Mouse (Mus musculus): Measurements from ENCODE around the gene Stx5a. TPM values are rescaled to one million over a fixed set of nuclear protein-coding genes. Genes with fewer than 3 reads are reported as not detected.
A peak's percentile ranks its signal among the peaks of the same experiment; 100 is the strongest.
"Not testable (repeated sequence)": the region's sequence is repeated elsewhere in the genome, so short reads cannot be mapped to it uniquely, and the experiment has no call there.

Gene Stx5a
- total RNA-seq, 2 experiments from 2014 or later, result 57.9 to 81.8 TPM

DNA sequence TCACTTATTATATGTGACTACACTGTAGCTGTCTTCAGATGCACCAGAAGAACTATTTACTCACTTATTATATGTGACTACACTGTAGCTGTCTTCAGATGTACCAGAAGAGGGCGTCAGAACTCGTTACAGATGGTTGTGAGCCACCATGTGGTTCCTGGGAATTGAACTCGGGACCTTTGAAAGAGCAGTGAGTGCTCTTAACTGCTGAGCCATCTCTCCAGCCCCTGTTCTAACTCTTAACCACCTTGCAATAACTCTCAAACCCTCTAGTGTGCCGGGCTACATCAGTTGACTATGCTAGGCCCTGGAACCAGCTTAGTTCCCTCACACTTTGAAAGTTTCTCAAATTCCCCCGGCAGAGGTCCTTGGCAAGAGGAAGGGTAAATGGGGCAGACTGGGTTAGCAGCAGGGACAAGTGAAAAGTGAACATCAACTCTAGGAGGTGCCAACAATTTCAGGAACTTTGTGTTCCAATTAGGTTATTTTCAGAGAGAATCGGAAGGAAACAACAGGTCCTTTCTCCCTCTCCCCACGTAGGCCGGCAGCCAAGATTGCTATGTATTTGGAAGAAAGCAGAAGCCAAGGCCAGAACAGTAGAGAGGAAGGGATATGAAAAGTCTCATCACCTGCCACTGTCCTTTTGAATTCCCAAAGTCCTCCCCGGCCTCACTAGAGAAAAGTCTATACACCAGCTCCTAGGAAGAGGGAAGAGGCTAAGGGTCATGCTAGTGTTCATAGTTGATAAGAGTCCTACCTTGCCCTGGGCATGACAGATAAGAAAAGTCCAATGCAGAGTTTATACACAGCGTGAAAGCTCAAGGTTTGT lies 26.3 kb upstream of the Stx5a start:
- no peak for DNase-seq (ENCODE audit: low spot score in 2 of 2)
- intact Hi-C loops (cut with DNase I), result loop anchor here (5.0 kb wide), 1 partner anchor 53 kb away; the partner anchor contains the start of gene Chrm1

DNA sequence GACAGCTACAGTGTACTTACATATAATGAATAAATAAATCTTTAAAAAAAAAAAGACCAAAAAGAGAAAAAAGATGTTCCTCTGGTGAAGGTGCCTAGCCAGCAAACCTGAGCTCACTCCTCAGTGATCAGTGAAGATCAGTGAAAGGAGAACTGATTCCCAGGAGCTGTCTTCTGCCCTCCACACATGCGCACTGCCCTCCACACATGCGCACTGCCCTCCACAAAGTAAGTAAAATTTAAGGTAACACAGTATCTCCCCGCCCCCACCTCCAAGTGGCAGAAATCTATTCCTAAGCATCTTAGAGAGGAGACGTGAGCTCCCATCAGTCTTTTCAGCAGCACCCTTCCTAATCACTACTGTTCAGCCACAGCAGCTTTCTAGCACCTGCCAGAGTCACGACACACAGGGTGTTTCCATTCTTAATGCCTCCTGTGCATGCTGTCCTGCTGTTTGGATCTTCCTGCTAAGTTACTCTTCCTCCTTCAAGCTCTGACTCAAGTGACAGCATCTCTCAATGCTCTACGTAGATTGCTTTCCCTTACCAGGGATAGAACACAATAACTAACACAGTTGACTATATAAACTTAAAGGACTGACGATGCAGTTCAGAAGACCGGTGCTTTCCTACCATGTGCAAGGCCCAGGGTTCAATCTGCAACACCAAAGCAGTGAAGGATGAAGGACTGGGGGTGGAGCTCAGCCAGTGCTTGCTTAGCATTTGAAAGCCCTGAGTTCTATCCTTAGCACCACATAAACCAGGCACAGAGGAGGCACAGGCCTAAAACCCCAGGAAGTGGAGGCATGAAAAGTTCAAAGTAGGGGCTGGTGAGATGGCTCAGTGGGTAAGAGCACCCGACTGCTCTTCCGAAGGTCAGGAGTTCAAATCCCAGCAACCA lies 25.1 kb upstream of the Stx5a start:
- intact Hi-C loops (cut with DNase I), result no loop called here
- DNase-seq (ENCODE audit: low spot score in 2 of 2), result no peak

DNA sequence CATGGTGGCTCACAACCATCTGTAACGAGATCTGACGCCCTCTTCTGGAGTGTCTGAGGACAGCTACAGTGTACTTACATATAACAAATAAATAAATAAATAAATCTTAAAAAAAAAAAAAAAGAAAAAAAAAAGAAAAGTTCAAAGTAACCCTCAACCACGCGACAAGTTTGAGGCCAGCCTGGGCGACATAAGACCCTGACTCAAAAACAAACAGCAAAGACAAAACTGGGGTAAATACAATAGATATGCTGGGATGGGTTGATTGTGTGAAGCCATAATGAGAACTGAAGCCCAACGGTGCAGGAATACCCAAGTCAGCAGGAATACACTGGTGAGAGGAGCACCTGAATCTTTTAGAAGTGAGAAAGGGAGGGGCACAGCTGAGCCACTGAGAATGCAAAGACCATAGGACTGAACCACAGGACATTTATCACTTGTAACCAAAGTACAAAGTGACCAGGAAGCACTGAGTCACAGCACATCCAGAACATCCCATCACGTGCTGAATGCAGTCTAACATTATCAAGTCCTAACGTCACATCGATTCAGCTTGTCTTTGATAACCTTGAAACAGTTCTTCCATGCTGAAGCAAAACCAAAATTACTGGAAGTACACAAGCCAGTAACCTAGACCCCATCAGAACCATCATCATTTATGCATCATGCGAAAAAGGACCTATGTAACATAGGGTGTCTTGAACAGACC lies 24.3 kb upstream of the Stx5a start:
- DNase-seq (ENCODE audit: low spot score in 2 of 2), result no peak
- intact Hi-C loops (cut with DNase I), result no loop called here

DNA sequence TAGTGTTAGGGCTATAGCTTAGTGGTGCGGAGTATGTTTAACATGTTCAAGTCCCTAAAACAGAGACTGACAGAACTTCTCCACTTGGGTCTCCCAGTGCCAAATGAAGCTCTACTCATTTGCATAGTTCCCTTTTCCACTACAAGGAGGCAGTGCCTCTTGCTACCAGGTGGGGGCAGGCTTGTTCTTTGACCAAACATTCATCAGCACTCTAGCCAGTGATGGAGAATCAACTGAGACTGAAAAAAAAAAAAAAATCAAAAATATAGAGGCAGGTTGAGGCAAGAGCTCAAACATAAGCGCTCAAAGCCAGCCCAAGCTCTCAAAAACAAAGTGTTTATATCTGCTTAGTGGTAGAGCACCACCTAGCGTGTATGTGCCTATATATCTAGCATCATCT lies 22.9 kb upstream of the Stx5a start:
- DNase-seq (ENCODE audit: low spot score in 2 of 2), result peak in 1 of 2 experiments; percentile 21
- intact Hi-C loops (cut with DNase I), result no loop called here

DNA sequence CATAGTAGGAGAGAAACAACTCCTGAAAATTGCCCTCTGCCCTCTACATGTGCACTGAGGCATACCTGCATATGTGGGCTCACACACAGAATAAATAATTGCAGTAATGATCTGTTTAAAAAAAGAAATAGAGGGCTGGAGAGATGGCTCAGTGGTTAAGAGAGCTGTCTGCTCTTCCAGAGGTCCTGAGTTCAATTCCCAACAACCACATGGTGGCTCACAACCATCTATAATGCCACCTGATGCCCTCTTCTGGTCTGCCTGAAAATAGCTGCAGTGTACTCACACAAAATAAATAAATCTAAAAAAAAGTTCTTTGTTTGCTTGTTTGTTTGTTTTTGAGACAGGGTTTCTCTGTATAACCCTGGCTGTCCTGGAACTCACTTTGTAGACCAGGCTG lies 22.2 kb upstream of the Stx5a start:
- DNase-seq (ENCODE audit: low spot score in 2 of 2); intact Hi-C loops (cut with DNase I): not testable (repeated sequence)

DNA sequence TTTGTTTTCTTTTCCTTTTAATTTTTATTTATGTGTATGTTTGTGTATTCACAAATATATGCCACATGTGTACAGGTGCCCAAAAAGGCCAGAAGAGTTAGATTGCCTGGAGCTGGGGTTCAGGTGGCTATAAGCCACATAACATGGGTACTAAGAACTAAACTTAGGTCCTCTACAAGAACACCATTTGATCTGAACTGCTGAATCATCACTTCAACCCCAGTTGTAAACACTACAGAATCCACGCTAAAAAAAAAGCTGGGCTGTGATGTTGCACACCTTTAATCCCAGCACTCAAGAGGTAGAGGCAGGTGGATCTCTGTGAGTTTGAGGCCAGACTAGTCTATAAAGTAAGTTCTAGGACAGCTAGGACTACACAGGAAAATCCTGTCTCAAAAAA lies 19.8 kb upstream of the Stx5a start:
- intact Hi-C loops (cut with DNase I), result no loop called here

DNA sequence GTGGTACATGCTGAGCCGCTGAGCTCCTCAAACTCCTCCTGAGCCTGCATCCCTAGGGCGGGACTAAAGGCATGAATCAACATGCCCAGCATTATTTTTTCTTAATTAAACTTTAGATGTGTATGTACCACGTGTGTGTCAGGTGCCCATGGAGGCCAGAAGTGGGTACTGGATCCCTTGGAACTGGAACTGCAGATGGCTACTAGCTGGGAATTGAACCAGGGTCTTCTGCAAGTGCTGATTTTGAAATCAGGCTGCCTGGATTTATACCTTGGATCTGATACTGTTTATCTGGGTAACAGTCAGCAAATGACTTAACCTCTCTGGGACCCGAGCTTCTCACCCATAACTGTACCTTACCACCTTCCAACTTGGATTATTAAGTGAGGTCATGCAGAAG lies 19.2 kb upstream of the Stx5a start:
- intact Hi-C loops (cut with DNase I), result no loop called here

More for the DNA sequence above, 19.8 kb upstream of the Stx5a start:
- no peak for DNase-seq (ENCODE audit: low spot score in 2 of 2)

DNA sequence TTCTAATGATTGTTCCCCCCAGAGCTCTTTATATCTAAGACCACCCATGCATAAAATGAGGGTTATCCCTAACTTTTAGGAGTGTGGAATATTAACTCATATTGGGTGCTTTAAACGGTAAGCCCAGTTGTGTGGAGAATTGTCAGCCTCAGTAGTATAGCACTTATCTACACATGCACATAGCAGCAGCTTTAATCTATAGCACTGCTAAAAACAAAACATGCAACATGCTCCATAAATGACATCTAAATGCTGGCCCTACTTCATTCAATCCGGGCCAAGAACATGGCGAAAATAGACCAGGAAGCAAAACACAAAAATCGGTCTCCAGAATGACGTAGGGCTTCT lies 18.7 kb upstream of the Stx5a start:
- intact Hi-C loops (cut with DNase I), result no loop called here
- no peak for DNase-seq (ENCODE audit: low spot score in 2 of 2)

More for the DNA sequence above, 19.2 kb upstream of the Stx5a start:
- no peak for DNase-seq (ENCODE audit: low spot score in 2 of 2)

DNA sequence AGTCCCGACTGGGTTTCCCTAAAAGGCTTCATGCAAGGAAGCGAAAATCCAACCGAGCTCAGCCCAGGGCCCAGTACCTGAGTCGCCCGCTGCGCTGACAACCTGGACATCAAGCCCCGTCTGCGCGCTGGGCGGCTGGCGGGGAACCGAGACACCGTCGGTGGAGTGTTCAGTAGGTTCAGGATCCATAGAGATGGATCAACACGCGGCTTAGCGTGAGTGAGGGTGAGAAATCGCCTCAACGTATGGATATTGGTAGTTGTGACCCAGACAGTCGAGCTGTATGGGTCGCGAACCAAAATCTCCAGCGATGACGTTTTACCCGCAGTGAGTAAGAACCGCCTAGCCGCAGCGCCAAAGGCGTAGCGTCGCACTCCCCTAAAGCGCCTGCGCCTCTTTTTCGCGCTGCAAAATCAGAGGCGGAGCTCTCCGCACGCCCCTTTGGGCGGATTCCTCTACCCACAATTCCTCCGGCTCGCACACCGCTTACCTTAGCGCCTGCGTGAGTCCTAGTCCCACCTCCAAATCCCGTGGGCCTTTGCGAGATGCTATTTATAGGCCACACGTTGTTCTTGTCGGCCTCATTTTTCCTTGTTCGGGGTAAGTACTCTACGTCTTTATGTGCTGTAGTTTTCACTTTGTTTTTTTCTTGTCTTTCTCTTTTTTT lies 18.2 kb upstream of the Stx5a start, which contains the start of gene Slc3a2:
TSS of gene Slc3a2 (minus strand) at position 463 of the 667 bp plus-strand sequence.
- peak; percentile 96 to 98 for DNase-seq (ENCODE audit: low spot score in 2 of 2)
- intact Hi-C loops (cut with DNase I), result no loop called here

DNA sequence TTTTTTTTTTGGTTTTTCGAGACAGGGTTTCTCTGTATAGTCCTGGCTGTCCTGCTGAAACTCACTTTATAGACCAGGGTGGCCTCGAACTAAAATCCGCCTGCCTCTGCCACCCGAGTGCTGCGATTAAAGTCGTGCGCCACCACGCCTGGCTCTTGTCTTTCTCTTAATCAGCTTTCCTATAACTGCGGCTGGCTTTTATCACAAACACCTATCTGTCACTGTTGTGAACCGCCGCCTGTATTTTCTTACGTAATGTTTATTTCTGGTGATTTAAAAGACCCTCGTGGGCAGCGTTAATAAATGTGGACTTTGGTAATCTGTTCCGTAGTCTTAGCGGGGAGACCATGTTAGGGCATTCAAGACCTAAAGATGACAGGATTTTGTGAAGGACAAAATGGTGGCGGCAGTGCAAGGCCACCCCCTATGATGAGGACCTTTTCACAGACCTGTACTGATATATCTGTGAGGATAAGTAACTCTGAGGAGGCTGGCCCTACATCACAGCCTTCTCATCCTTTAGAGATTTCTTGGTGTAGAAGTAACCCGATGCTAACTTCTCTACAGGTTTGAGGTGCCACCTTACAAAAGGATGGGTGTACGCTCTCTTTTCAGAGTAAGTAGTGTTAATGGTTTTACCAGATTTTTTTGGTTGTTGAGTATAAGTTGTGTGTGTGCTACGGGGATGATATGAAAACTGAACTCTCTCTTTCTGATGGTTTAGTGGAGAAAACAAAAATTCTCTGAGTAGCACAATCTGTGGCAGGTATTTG lies 17.5 kb upstream of the Stx5a start:
- intact Hi-C loops (cut with DNase I), result no loop called here

DNA sequence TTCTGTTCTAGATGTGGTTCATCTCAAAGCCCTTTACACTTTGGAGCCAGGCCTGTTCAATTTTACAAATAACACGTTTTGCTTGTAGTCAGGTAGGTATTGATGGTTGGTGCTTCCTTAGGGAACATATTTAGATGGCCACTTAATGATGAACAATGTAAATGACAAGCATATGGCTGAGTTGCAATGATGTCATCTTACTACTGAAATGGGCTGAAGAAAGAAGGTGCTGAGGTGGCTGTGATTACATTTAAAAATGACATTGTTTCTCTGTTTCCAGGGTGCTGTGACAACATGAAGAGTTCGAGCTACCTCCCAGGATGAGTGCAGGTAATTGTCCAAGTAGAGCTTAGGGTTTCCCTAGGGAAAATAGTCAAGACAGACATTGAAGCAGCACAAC lies 16.8 kb upstream of the Stx5a start:
- intact Hi-C loops (cut with DNase I), result no loop called here
- DNase-seq (ENCODE audit: low spot score in 2 of 2), result no peak

More for the DNA sequence above, 17.5 kb upstream of the Stx5a start:
- DNase-seq (ENCODE audit: low spot score in 2 of 2), result peak in 1 of 2 experiments; percentile 9

DNA sequence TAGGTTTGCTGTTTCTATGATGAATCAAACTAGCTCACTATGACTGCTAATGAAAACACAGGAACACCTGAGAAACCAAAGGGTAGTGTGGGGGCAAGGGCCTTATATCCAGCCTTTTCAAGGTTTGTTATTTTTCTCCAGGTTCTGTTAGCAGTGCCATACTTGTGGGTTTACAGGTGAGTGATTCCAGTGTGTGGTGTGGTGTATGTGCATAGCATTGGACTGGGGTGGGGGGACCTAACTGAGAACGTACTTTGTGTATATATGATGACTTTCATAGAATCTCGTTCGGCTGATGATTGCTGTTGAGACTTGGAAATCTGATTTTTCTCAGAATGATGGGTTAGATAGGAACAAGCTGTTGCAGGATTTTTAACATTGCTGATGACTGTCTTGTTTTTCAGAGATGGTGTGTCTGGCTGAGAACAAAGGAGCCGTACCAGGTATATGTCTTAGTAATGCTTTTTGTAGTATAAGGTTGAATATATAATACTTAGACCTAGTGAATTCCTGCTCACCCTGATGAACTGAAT lies 16.1 kb upstream of the Stx5a start:
- no peak for DNase-seq (ENCODE audit: low spot score in 2 of 2)
- intact Hi-C loops (cut with DNase I), result no loop called here

DNA sequence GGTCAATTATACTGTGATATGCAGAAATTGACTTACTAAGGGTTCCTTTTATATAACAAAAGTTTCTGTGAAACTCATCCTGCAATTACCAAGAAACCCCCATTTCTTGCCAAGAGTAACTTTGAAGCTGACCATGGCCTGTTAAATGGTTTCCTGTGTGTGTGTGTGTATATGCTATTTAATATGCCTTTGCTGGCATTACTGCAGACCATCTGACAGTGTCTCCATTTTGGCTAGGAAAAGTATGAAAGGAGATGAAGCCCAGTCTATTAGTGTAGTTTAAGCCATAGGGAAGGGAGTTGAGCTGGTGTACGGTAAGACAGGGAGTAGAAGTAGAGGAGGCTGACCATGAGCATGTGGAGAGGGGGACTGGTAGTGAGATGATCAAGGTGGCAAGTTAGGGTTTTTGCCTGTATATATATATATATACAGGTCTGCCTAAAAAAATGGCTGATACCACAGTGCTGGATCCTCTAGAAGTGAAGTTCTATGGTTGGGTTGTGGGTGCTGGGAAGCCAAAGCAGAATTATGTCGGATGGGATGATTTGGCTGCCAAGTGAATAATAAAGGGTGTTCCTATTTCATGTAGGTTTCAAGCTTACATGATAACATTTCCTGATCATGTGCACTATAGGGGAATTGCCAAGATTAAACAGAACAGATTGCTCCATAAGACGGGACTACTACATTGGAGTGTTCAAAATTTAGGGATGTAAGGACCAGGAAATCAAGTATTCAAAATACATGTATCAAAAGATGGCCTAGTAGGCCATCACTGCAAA lies 14.4 kb upstream of the Stx5a start:
- intact Hi-C loops (cut with DNase I), result no loop called here
- no peak for DNase-seq (ENCODE audit: low spot score in 2 of 2)

DNA sequence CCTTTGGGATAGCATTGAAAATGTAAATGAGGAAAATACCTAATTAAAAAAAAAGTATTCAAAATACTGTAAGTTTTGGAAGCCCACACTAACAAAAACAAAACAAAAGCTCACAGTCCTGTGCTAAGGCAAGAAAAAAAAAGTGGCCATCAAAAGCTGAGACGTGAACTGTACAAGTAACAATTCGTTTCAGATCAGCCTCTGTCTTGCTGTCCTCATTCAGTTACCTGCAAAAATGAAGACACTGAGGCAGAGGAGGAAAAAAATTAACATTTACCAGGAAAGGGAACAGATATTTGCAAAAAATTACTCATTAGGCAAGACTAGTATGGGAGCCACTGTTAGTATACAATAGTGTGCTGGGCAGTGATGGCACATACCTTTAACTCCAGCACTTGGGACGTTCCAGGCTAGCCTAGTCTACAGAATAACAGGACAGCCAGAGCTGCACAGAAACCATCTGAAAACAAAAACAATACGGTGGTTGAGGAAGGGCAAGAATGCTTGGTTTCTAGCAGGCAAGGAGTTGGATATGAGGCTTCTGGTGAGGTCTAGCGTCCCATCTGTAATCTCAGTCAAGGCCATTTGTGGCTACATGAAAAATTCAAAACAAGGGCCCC lies 13.6 kb upstream of the Stx5a start:
- DNase-seq (ENCODE audit: low spot score in 2 of 2), result no peak
- intact Hi-C loops (cut with DNase I), result no loop called here

DNA sequence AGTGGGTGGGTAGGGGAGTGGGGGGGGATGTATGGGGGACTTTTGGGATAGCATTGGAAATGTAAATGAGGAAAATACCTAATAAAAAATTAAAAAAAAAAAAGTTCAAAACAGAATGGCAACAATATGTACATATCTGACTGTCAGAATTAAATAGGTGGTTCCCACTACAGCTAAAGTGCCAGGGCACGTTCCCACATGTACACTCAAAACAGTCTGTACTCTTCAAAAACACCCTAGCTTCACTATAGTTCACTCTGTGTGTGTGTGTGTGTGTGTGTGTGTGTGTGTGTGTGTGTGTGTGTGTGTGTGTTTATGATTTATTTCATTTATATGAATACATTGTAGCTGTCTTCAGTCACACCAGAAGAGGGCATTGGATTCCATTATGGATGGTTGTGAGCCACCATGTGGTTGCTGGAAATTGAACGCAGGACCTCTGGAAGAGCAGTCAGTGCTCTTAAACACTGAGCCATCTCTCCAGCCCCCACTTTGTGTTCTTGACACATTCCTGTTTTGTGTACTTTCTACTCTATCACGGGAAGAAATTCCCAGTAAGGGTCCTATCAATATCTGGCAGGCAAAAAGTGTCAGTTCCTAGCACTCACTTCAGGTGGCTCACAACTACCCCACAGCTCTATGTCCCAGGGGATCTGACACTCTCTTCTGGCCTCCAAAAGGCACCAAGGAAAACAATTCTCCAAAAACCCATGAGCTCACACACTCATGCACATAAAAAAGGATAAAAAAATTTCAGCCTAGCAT lies 12.7 kb upstream of the Stx5a start:
- intact Hi-C loops (cut with DNase I); DNase-seq (ENCODE audit: low spot score in 2 of 2): not testable (repeated sequence)

DNA sequence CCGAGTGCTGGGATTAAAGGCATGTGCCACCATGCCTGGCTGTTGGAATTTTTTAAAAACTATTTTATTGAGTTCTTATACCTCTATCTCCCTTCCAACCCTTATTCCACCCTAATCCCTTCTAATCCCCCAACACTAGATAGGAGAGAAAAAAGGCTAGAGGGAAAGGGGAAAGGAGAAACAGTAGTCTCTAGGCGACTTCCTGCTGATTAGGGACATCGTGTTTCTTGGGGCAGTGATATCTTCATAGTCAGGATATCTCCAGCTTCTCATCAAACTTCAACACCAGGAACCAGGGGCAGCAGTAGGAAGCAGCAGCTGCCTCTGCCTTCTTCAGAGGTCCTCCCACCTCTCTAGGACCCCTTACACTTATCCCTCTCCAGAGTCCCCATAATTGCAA lies 6.9 kb upstream of the Stx5a start:
- intact Hi-C loops (cut with DNase I), result no loop called here
- no peak for DNase-seq (ENCODE audit: low spot score in 2 of 2)
